Mouse (Mus musculus) heart, embryonic 12.5 days (tissue): ENCODE measurements at regions not wholly inside any gene's neighbourhood (a gene's known extent, or its start where the extent isn't known, plus 50 kb on each side); places are given as distances from the start of the nearest gene placed in this dataset.

Source experiments
- ATAC-seq: fragments of 200-750 bp; cut with Nextera tagmentation; 2 replicates; pipeline ENCODE4 v1.8.0; 2017; ENCODE audit warnings: moderate TSS enrichment, moderate library complexity; ENCODE audit not compliant: insufficient number of reproducible peaks, low FRiP score
- H3K27ac ChIP-seq: fragments of 300-500 bp; sonication (generic); 2 replicates; pipeline ENCODE4 v1.5.1; 2016; ENCODE audit warnings: mild to moderate bottlenecking, moderate library complexity; ENCODE audit not compliant: poor library complexity, severe bottlenecking
- H3K27me3 ChIP-seq: fragments of 300-500 bp; sonication (generic); replicated peaks from 2 replicates; pipeline ENCODE4 v1.6.1; 2016; ENCODE audit warnings: mild to moderate bottlenecking, moderate library complexity
- H3K36me3 ChIP-seq: fragments of 300-500 bp; sonication (generic); 2 replicates; pipeline ENCODE4 v1.6.1; 2016; ENCODE audit warnings: mild to moderate bottlenecking, moderate library complexity
- H3K4me1 ChIP-seq: fragments of 300-500 bp; sonication (generic); replicated peaks from 2 replicates; pipeline ENCODE4 v1.6.1; 2016; ENCODE audit warnings: mild to moderate bottlenecking
- H3K4me2 ChIP-seq: fragments of 300-500 bp; sonication (generic); 2 replicates; pipeline ENCODE4 v1.6.1; 2016; ENCODE audit warnings: mild to moderate bottlenecking, moderate library complexity
- H3K4me3 ChIP-seq: fragments of 300-500 bp; sonication (generic); 2 replicates; pipeline ENCODE4 v1.5.1; 2016; ENCODE audit warnings: mild to moderate bottlenecking
- H3K9ac ChIP-seq: fragments of 300-500 bp; sonication (generic); 2 replicates; pipeline ENCODE4 v1.6.1; 2016; ENCODE audit warnings: mild to moderate bottlenecking, moderate library complexity
- H3K9me3 ChIP-seq: fragments of 300-500 bp; sonication (generic); replicated peaks from 2 replicates; pipeline ENCODE4 v1.6.1; 2016; ENCODE audit warnings: mild to moderate bottlenecking, moderate library complexity
- WGBS: fragments of 180-500 bp; shearing (Covaris S2); methylation state at CpG from one replicate; pipeline ENCODE4 v1.1.7; 2016; 5-methylcytosine and 5-hydroxymethylcytosine counted together

GRCm38 (mm10) chr10:17608220-17608619 lies 114.8 kb upstream of the Cited2 start:
- no peak overlapping the region for H3K4me3 ChIP-seq
- H3K9ac ChIP-seq: no peak overlapping the region
- no peaks in the 10 kb centered on the region; the same call in 1 of the 2 replicates for H3K4me1 ChIP-seq
- H3K36me3 ChIP-seq: no peaks in the 10 kb centered on the region
- no peak for ATAC-seq
- WGBS: 71% methylated on average over 7 of the region's 7 CpGs
- H3K27me3 ChIP-seq: no peaks in the 10 kb centered on the region
- no peak overlapping the region for H3K4me2 ChIP-seq
- H3K9me3 ChIP-seq: no peaks in the 10 kb centered on the region
- H3K27ac ChIP-seq: no peak overlapping the region

GRCm38 (mm10) chr10:17610592-17610991 lies 112.4 kb upstream of the Cited2 start:
- Histone ChIP-seq H3K9ac (no peak overlapping the region), H3K4me2 (no peak overlapping the region), H3K4me1 (no peaks in the 10 kb centered on the region; the same call in 1 of the 2 replicates), H3K4me3 (no peak overlapping the region), H3K9me3 (no peaks in the 10 kb centered on the region), H3K36me3 (no peaks in the 10 kb centered on the region), H3K27me3 (no peaks in the 10 kb centered on the region), H3K27ac (no peak overlapping the region)
- 50% methylated on average over 7 of the region's 7 CpGs for WGBS
- ATAC-seq: no peak

DNA sequence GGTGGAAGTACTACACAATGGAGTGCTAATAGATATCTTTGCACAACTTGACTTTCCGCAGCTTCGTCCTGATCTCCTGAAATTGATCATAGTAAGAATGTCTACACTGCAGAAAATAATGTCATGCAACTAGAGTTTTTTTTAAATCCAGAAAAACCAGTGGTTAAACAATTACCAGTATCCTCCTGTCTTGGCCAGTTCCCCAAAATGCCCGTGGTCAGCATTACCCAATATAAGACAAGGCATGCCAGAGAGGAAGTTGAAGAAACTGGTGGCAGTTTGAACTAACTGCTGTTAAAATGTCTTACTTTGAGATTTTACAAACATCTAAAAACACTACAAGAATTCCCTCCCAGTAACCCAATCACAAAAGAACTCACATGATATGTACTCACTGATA lies 109.7 kb upstream of the Cited2 start:
- Histone ChIP-seq H3K27ac (no peak overlapping the region), H3K27me3 (no peaks in the 10 kb centered on the region), H3K9ac (no peak overlapping the region), H3K9me3 (no peaks in the 10 kb centered on the region), H3K4me2 (no peak overlapping the region), H3K4me3 (no peak overlapping the region), H3K36me3 (no peaks in the 10 kb centered on the region), H3K4me1 (no peaks in the 10 kb centered on the region; the same call in 1 of the 2 replicates)
- 82% methylated on average over 3 of the region's 3 CpGs for WGBS
- ATAC-seq: no peak

GRCm38 (mm10) chr10:17618024-17618423 lies 105.0 kb upstream of the Cited2 start:
- no peaks in the 10 kb centered on the region for H3K4me1 ChIP-seq
- H3K27me3 ChIP-seq: no peaks in the 10 kb centered on the region
- 89% methylated on average over 1 of the region's 1 CpGs for WGBS

GRCm38 (mm10) chr10:17619617-17620016 lies 103.4 kb upstream of the Cited2 start:
- no peak overlapping the region for H3K27ac ChIP-seq
- ATAC-seq: no peak
- no peak overlapping the region for H3K9ac ChIP-seq
- WGBS: 69% methylated on average over 3 of the region's 3 CpGs
- H3K4me1 ChIP-seq: no peaks in the 10 kb centered on the region
- H3K36me3 ChIP-seq: no peaks in the 10 kb centered on the region
- H3K27me3 ChIP-seq: no peaks in the 10 kb centered on the region
- H3K9me3 ChIP-seq: no peaks in the 10 kb centered on the region
- no peak overlapping the region for H3K4me2 ChIP-seq
- H3K4me3 ChIP-seq: no peak overlapping the region

More at GRCm38 (mm10) chr10:17618024-17618423, 105.0 kb upstream of the Cited2 start:
- no peaks in the 10 kb centered on the region for H3K9me3 ChIP-seq
- no peak for ATAC-seq
- H3K4me2 ChIP-seq: no peak overlapping the region
- H3K4me3 ChIP-seq: no peak overlapping the region
- H3K9ac ChIP-seq: no peak overlapping the region
- H3K27ac ChIP-seq: no peak overlapping the region
- H3K36me3 ChIP-seq: no peaks in the 10 kb centered on the region

- H3K4me2 ChIP-seq: no peak overlapping the region
- ATAC-seq: no peak
- no peak overlapping the region for H3K9ac ChIP-seq
- H3K4me1 ChIP-seq: no peaks in the 10 kb centered on the region
- H3K27me3 ChIP-seq: no peaks in the 10 kb centered on the region
- no peaks in the 10 kb centered on the region for H3K36me3 ChIP-seq
- WGBS: 45% methylated on average over 5 of the region's 5 CpGs
- no peak overlapping the region for H3K27ac ChIP-seq
- no peaks in the 10 kb centered on the region for H3K9me3 ChIP-seq
- no peak overlapping the region for H3K4me3 ChIP-seq
Observed at GRCm38 (mm10) chr10:17621703-17622385, 101.2 kb upstream of the Cited2 start.

- H3K4me2 ChIP-seq: no peak overlapping the region
- H3K36me3 ChIP-seq: no peaks in the 10 kb centered on the region
- H3K27ac ChIP-seq: no peak overlapping the region
- H3K27me3 ChIP-seq: no peaks in the 10 kb centered on the region
- 23% methylated on average over 1 of the region's 1 CpGs for WGBS
- H3K4me3 ChIP-seq: no peak overlapping the region
- no peak for ATAC-seq
- H3K4me1 ChIP-seq: no peaks in the 10 kb centered on the region
- H3K9ac ChIP-seq: no peak overlapping the region
- H3K9me3 ChIP-seq: no peaks in the 10 kb centered on the region
Observed at GRCm38 (mm10) chr10:17622802-17623201, 100.2 kb upstream of the Cited2 start.

DNA sequence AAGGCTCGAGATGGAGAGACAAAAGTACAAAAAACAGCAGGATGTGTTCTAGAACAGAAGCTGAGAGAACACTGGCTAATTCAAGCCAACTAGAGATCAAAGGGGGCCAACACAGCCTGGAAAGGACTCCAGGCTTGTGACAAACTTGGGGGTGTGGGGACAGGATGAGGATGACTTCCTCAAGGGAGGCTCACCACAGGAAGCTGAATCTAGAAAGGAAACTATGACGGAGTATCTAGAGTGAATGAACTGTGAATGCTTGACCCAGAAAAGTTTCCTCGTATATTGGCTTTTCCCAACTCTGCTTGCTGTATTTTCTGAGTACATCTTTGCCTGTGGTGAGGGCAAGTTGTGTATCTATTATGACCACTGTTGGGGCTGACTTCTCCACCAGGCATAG lies 93.3 kb upstream of the Cited2 start:
- Histone ChIP-seq H3K4me1 (0 out of 2 replicates have a peak, but pooled peaks cover 3% of the 10 kb centered on the region), H3K4me3 (no peak overlapping the region), H3K36me3 (no peaks in the 10 kb centered on the region), H3K9ac (no peak overlapping the region), H3K27ac (no peak overlapping the region), H3K4me2 (no peak overlapping the region), H3K9me3 (no peaks in the 10 kb centered on the region), H3K27me3 (no peaks in the 10 kb centered on the region)
- 54% methylated on average over 3 of the region's 3 CpGs for WGBS
- ATAC-seq: no peak

- no peaks in the 10 kb centered on the region for H3K27me3 ChIP-seq
- H3K4me2 ChIP-seq: no peak overlapping the region
- H3K4me1 ChIP-seq: 0 out of 2 replicates have a peak, but pooled peaks cover 3% of the 10 kb centered on the region
- H3K4me3 ChIP-seq: no peak overlapping the region
- no peak for ATAC-seq
- H3K9ac ChIP-seq: no peak overlapping the region
- no peak overlapping the region for H3K27ac ChIP-seq
- WGBS: 83% methylated on average over 4 of the region's 4 CpGs
- H3K9me3 ChIP-seq: no peaks in the 10 kb centered on the region
- no peaks in the 10 kb centered on the region for H3K36me3 ChIP-seq
Observed at GRCm38 (mm10) chr10:17630861-17631581, 92.0 kb upstream of the Cited2 start.

DNA sequence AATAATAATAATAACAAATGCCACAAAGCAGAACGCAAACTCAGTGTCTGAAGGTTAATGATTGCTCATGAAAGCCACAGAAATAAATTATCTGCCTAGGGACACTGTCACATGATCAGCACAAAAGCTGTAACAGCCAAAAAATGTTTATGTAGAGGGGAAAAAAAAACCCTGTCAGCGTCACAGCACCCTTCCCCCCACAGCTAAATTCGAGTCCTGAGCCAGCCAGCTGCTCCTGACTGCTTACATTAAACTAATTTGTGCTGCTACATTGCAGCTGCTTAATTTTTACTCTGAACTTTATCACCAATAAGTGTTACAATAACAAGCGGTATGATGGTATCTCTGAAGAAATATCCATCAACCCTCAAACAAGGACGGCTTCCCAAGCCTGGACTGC lies 91.2 kb upstream of the Cited2 start:
- no peaks in the 10 kb centered on the region for H3K9me3 ChIP-seq
- 39% methylated on average over 5 of the region's 5 CpGs for WGBS
- H3K4me1 ChIP-seq: 0 out of 2 replicates have a peak, but pooled peaks cover 3% of the 10 kb centered on the region
- no peak overlapping the region for H3K4me2 ChIP-seq
- H3K27me3 ChIP-seq: no peaks in the 10 kb centered on the region
- no peak overlapping the region for H3K9ac ChIP-seq
- H3K4me3 ChIP-seq: no peak overlapping the region
- no peak overlapping the region for H3K27ac ChIP-seq
- no peaks in the 10 kb centered on the region for H3K36me3 ChIP-seq
- ATAC-seq: no peak

GRCm38 (mm10) chr10:17632959-17633674 lies 89.9 kb upstream of the Cited2 start:
- WGBS: 83% methylated on average over 12 of the region's 12 CpGs

More at GRCm38 (mm10) chr10:17632959-17633674, 89.9 kb upstream of the Cited2 start:
- no peaks in the 10 kb centered on the region for H3K36me3 ChIP-seq
- H3K4me3 ChIP-seq: no peak overlapping the region
- ATAC-seq: no peak
- no peak overlapping the region for H3K9ac ChIP-seq
- H3K27me3 ChIP-seq: no peaks in the 10 kb centered on the region
- H3K4me2 ChIP-seq: no peak overlapping the region
- no peaks in the 10 kb centered on the region for H3K9me3 ChIP-seq
- H3K27ac ChIP-seq: no peak overlapping the region
- 0 out of 2 replicates have a peak, but pooled peaks cover 3% of the 10 kb centered on the region for H3K4me1 ChIP-seq
